ENCODE assay signal across 1 mouse cellular context in the genomic region with DNA sequence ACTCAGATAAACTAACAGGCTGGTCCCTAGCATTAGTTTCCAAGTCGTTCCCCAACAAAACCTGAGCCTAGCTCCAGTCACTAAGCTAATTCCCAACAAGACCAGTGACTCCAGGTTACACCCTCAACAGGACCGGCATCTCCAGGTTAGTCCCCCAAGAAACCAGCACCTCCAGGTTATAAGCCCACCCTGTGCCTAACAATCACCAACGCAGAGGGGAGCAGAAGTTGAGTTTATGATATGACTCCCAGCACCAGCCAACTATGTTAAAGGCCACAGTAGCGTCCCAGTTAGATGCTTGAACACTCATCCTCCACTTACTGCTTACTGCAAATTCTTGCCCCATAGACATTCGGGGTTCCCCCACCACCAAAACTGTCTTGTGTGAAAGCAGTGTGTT.
TF ChIP-seq lines count a peak whose summit lies in the region.

No protein-coding gene starts in this region.

TF ChIP-seq in ES-E14, 5 proteins besides CTCF, POLR2A, EP300 and RAD21 (continued from another document):
- TF ChIP-seq ZC3H11A (IDR thresholded peaks at IDR 0.05; ENCODE audit: borderline replicate concordance, low read depth, low read length) = no peak
